Mouse (Mus musculus) liver, adult 2 months (tissue): ENCODE results near the gene Asxl1.

Source experiments
- CTCF ChIP-seq: fragments of 200-500 bp; IDR thresholded peaks from 2 replicates; pipeline ENCODE4 v1.5.1; 2011; ENCODE audit warnings: low read depth, low read length, control low read depth
- POLR2A ChIP-seq: fragments of 200-500 bp; IDR thresholded peaks from 2 replicates; pipeline ENCODE4 v1.6.1; 2011; ENCODE audit warnings: low read length, control low read depth; ENCODE audit not compliant: insufficient read depth; ENCODE audit errors: extremely low read depth

DNA sequence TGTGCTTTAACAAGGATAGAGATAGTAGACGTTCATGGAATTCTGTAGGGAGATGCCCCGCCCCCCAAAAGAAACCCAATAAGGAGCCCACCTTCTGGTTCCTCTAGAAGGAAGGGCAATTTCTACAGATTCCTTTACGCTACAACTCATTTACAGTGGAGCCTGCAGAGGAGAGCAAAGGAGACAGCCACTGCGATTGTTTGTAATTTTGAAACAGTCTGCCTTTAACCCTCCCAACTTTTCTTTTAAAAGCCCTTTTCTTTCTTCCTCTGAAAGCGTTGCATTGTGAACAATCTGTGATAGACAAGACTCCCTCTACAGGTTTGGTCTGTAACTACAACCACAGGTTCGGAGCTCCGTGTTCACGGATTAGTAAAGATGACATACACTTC, 100.4 kb downstream of the Asxl1 start:
- peak; percentile 41; the same call in 1 of the 2 replicates for TF ChIP-seq CTCF
- TF ChIP-seq POLR2A: no peak
